Mouse (Mus musculus): Measurements from ENCODE around the gene Prap1. TPM values are rescaled to one million over a fixed set of nuclear protein-coding genes. Genes with fewer than 3 reads are reported as not detected.

Gene Prap1
- total and polyA plus RNA-seq, 2 experiments = not detected

GRCm38 (mm10) chr7:140094954-140095353 lies 1.8 kb downstream of the Prap1 start:
- no peak for TF ChIP-seq POLR2A (IDR thresholded peaks at IDR 0.05; ENCODE audit: extremely low read depth, insufficient read depth, low read length)
- no peak for TF ChIP-seq CTCF (IDR thresholded peaks at IDR 0.05; ENCODE audit: low read depth, low read length)
- WGBS = 56% methylated on average over 5 of the region's 5 CpGs
- H3K9ac ChIP-seq (ENCODE audit: low read depth, low read length) = no peak overlapping the region
- no peaks in the 10 kb centered on the region for H3K79me2 ChIP-seq (ENCODE audit: control insufficient read depth, insufficient read depth, low read length)
- no peak overlapping the region for H3K27ac ChIP-seq (replicated peaks; ENCODE audit: insufficient read depth, low read depth, low read length)
- H3K4me3 ChIP-seq (ENCODE audit: insufficient read depth, low read depth, low read length) = no peak overlapping the region
- 0 out of 2 replicates have a peak, but pooled peaks cover 3% of the 10 kb centered on the region for H3K36me3 ChIP-seq (ENCODE audit: control insufficient read depth, insufficient read depth, low read length)
- DNase-seq (ENCODE audit: extremely low read depth, low read depth, low spot score) = no peak
- no peaks in the 10 kb centered on the region for H3K27me3 ChIP-seq (ENCODE audit: control insufficient read depth, insufficient read depth, low read length)
- H3K4me1 ChIP-seq (ENCODE audit: control insufficient read depth, insufficient read depth, low read length) = 0 out of 2 replicates have a peak, but pooled peaks cover 2% of the 10 kb centered on the region

DNA sequence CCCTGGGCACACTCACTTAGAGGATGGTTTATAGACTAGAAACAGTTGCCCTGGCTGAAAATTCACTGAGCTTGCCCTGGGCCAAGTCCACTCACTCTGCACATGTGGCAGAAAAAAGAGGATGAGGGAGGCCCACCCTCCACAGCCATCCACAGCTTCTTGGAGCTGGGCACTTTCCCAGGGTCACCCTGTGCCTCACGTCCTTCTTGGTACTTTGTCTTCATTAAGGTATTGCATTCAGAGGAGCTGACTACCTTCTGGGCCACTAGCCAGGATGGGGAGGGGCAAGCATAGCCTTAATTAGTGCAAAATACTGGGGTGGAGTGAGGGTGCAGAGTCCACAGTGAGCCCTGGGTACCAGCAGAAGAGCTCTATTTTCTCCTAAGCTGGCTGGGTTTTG lies 2.4 kb downstream of the Prap1 start:
- Histone ChIP-seq H3K27ac (replicated peaks; ENCODE audit: insufficient read depth, low read depth, low read length) (no peak overlapping the region), H3K36me3 (ENCODE audit: control insufficient read depth, insufficient read depth, low read length) (0 out of 2 replicates have a peak, but pooled peaks cover 3% of the 10 kb centered on the region), H3K79me2 (ENCODE audit: control insufficient read depth, insufficient read depth, low read length) (no peaks in the 10 kb centered on the region), H3K27me3 (ENCODE audit: control insufficient read depth, insufficient read depth, low read length) (no peaks in the 10 kb centered on the region), H3K9ac (ENCODE audit: low read depth, low read length) (no peak overlapping the region), H3K4me1 (ENCODE audit: control insufficient read depth, insufficient read depth, low read length) (0 out of 2 replicates have a peak, but pooled peaks cover 2% of the 10 kb centered on the region), H3K4me3 (ENCODE audit: insufficient read depth, low read depth, low read length) (no peak overlapping the region)
- TF ChIP-seq CTCF (IDR thresholded peaks at IDR 0.05; ENCODE audit: low read depth, low read length) (no peak), POLR2A (IDR thresholded peaks at IDR 0.05; ENCODE audit: extremely low read depth, insufficient read depth, low read length) (no peak)
- DNase-seq (ENCODE audit: extremely low read depth, low read depth, low spot score) = no peak
- WGBS = 22% methylated on average over 1 of the region's 1 CpGs

- Histone ChIP-seq H3K27me3 (ENCODE audit: control insufficient read depth, insufficient read depth, low read length) (no peaks in the 10 kb centered on the region), H3K36me3 (ENCODE audit: control insufficient read depth, insufficient read depth, low read length) (0 out of 2 replicates have a peak, but pooled peaks cover 3% of the 10 kb centered on the region), H3K9ac (ENCODE audit: low read depth, low read length) (no peak overlapping the region), H3K4me3 (ENCODE audit: insufficient read depth, low read depth, low read length) (no peak overlapping the region), H3K27ac (replicated peaks; ENCODE audit: insufficient read depth, low read depth, low read length) (no peak overlapping the region), H3K4me1 (ENCODE audit: control insufficient read depth, insufficient read depth, low read length) (0 out of 2 replicates have a peak, but pooled peaks cover 3% of the 10 kb centered on the region), H3K79me2 (ENCODE audit: control insufficient read depth, insufficient read depth, low read length) (no peaks in the 10 kb centered on the region)
- no peak for TF ChIP-seq POLR2A (IDR thresholded peaks at IDR 0.05; ENCODE audit: extremely low read depth, insufficient read depth, low read length)
- no peak for DNase-seq (ENCODE audit: extremely low read depth, low read depth, low spot score)
Measured at GRCm38 (mm10) chr7:140096055-140096454, 2.9 kb downstream of the Prap1 start.

DNA sequence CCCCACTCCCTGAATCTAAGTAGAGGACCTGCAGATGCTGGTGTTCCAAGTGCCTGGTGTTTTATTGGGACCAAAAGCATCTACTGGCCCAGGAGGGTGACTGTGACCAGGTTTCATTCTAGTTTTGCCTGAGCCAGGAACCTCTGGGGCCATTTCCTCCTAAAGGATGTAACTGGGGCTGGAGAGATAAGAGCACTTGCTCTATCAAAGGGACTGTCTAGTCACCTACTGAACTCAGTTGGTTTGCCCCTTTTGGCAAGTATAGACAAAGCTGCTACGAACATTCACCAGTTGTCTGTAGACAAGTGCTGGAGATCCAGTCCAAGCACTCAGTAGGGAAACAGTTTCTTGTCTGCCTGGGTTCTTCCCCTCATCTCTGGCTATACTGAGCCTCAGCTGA lies 5.3 kb downstream of the Prap1 start:
- Histone ChIP-seq H3K9ac (ENCODE audit: low read depth, low read length) (no peak overlapping the region), H3K79me2 (ENCODE audit: control insufficient read depth, insufficient read depth, low read length) (no peaks in the 10 kb centered on the region), H3K27ac (replicated peaks; ENCODE audit: insufficient read depth, low read depth, low read length) (no peak overlapping the region), H3K4me1 (ENCODE audit: control insufficient read depth, insufficient read depth, low read length) (peaks cover 10% of the 10 kb centered on the region), H3K4me3 (ENCODE audit: insufficient read depth, low read depth, low read length) (no peak overlapping the region), H3K27me3 (ENCODE audit: control insufficient read depth, insufficient read depth, low read length) (no peaks in the 10 kb centered on the region), H3K36me3 (ENCODE audit: control insufficient read depth, insufficient read depth, low read length) (0 out of 2 replicates have a peak, but pooled peaks cover 3% of the 10 kb centered on the region)
- WGBS = 80% methylated on average over 1 of the region's 1 CpGs
- DNase-seq (ENCODE audit: extremely low read depth, low read depth, low spot score) = no peak
- TF ChIP-seq CTCF (IDR thresholded peaks at IDR 0.05; ENCODE audit: low read depth, low read length) (no peak), POLR2A (IDR thresholded peaks at IDR 0.05; ENCODE audit: extremely low read depth, insufficient read depth, low read length) (no peak)

DNA sequence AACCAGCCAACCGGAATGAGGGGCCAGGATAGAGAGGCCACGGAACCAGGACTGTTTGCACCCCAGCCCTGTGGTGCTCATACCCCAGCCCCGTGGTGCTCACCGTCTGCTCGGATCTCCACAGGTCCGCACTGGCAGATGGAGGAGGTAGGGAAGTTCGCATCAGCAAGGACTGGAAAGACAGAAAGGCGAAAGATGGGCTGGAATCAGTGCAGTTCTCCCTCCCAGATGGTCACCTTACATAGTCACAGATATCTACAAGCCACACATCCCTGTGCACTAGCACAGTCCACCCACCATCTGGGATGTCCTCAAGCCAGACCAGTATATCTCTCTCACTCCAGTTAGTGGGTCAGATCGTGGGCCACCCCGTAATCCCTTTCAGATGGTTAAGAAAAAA lies 8.3 kb downstream of the Prap1 start:
- H3K79me2 ChIP-seq (ENCODE audit: control insufficient read depth, insufficient read depth, low read length) = no peaks in the 10 kb centered on the region
- H3K36me3 ChIP-seq (ENCODE audit: control insufficient read depth, insufficient read depth, low read length) = peaks cover 10% of the 10 kb centered on the region
- H3K4me1 ChIP-seq (ENCODE audit: control insufficient read depth, insufficient read depth, low read length) = peaks cover 10% of the 10 kb centered on the region
- TF ChIP-seq POLR2A (IDR thresholded peaks at IDR 0.05; ENCODE audit: extremely low read depth, insufficient read depth, low read length) = no peak
- no peak for TF ChIP-seq CTCF (IDR thresholded peaks at IDR 0.05; ENCODE audit: low read depth, low read length)
- H3K27me3 ChIP-seq (ENCODE audit: control insufficient read depth, insufficient read depth, low read length) = no peaks in the 10 kb centered on the region
- H3K27ac ChIP-seq (replicated peaks; ENCODE audit: insufficient read depth, low read depth, low read length) = no peak overlapping the region
- peak overlapping the region; percentile 40 for H3K9ac ChIP-seq (ENCODE audit: low read depth, low read length)
- WGBS = 80% methylated on average over 10 of the region's 10 CpGs
- DNase-seq (ENCODE audit: extremely low read depth, low read depth, low spot score) = no peak
- peak overlapping the region; percentile 54 for H3K4me3 ChIP-seq (ENCODE audit: insufficient read depth, low read depth, low read length)

DNA sequence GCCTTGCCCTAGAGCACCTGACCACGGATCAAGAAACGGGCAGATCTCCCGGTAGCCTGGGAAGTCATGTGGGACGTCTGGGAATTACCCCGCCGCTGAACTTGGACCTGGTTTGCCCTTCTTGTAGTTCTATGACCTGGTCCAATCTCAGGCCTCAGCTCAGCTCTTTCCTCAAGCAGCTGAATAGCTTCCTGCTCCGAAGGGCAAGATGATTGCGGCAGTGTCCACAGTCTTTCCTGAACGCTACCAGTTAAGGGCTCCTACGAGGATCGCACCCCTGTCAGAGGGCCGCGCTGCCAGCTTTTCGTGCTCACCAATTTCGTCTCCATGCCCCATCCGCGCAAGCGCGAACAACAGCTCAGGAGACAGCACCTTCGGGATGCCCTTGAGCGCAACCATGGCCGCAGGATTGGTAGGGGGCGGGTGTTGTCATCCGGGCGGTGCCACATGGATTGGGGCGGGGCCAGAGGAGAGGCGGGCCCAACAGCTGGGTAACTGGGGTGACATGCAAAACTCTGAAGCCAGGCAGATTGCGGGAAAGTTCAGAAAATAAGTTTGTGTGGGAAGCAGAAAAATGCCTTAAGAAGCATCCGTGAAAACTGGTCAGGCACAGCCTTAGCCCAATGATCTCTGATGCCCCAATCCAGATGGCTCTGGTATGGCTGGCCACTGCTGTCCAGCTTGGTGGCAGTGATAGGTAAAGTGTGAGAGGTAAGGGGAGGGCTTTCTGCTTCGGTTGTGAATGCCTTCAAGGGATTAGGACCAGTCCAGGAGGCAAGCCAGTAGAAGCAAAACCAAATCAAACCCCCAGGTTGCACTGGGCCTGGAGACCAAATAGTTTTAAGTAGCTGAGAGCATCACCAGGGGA lies 9.0 kb downstream of the Prap1 start, which contains the start of gene Fuom:
Gene Fuom, minus strand, starts transcription at position 449 of the 868 bp plus-strand sequence.
- Histone ChIP-seq H3K4me3 (ENCODE audit: insufficient read depth, low read depth, low read length) (peak within 1 kb of the TSS; percentile 54), H3K4me1 (ENCODE audit: control insufficient read depth, insufficient read depth, low read length) (peaks cover 10% of the 10 kb centered on the region), H3K79me2 (ENCODE audit: control insufficient read depth, insufficient read depth, low read length) (no peaks in the 10 kb centered on the region), H3K27me3 (ENCODE audit: control insufficient read depth, insufficient read depth, low read length) (no peaks in the 10 kb centered on the region), H3K36me3 (ENCODE audit: control insufficient read depth, insufficient read depth, low read length) (peaks cover 15% of the 10 kb centered on the region), H3K9ac (ENCODE audit: low read depth, low read length) (peak within 1 kb of the TSS; percentile 68), H3K27ac (replicated peaks; ENCODE audit: insufficient read depth, low read depth, low read length) (peak within 1 kb of the TSS; percentile 77)
- DNase-seq (ENCODE audit: extremely low read depth, low read depth, low spot score) = peak; percentile 81
- WGBS = under 1% methylated on average over 30 of the region's 30 CpGs
- TF ChIP-seq CTCF (IDR thresholded peaks at IDR 0.05; ENCODE audit: low read depth, low read length) (no peak), POLR2A (IDR thresholded peaks at IDR 0.05; ENCODE audit: extremely low read depth, insufficient read depth, low read length) (peak; percentile 64; the same call in 1 of the 2 replicates)
